ENCODE assay signal across 20 mouse cellular contexts in the genomic region with DNA sequence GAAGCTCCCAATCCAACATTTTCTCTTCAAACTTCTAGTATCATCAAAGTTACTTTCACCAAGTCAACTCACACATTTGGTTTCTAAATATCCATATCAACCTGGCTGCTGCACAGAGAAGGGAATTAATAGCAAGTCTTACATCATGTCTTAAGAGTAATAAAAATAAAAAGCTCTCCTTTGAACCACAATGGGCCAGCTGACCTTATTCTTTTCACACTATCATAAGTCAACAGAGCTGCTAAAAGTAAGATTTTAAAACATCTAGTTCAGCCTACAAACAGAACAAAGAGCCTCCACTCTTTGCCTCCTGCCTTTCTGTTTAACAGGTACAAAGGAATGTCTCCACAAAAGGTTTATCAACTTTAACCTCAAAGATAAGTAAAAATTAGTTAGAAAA. TPM values are rescaled to one million over a fixed set of nuclear protein-coding genes. Genes with fewer than 3 reads are reported as not detected.
DNase-seq lines count a peak whose midpoint lies in the region; ATAC-seq and TF ChIP-seq lines count a peak whose summit lies in the region.
"Had no signal": no experiment of that assay in that cellular context is flagged by ENCODE, and none has a peak within 500 bp of the region (broad histone marks: within the 10 kb centered on the region; RNA-seq: fewer than 3 reads in every experiment).

No protein-coding gene starts in this region.

- H3K9ac ChIP-seq in heart, embryonic 15.5 days: no peak overlapping the region
- H3K9ac ChIP-seq in lung, embryonic 14.5 days: no peak overlapping the region
- no peak overlapping the region for H3K9ac ChIP-seq in stomach, embryonic 15.5 days
- H3K9ac ChIP-seq in forebrain, embryonic 16.5 days (replicated peaks; ENCODE audit: low read depth, low read length): no peak overlapping the region
- H3K9ac ChIP-seq: embryonic facial prominence, embryonic 13.5 days; forebrain, embryonic 12.5 days; forebrain, postnatal 0 days; hindbrain, embryonic 15.5 days had no signal

- no peak overlapping the region for H3ac ChIP-seq in myocyte (ENCODE audit: control insufficient read depth, insufficient read length)

- no peaks in the 10 kb centered on the region for H3K9me3 ChIP-seq in heart, embryonic 15.5 days (replicated peaks)
- no peaks in the 10 kb centered on the region for H3K9me3 ChIP-seq in heart, embryonic 10.5 days
- no peaks in the 10 kb centered on the region for H3K9me3 ChIP-seq in lung, embryonic 14.5 days (ENCODE audit: low read depth, low read length)
- H3K9me3 ChIP-seq in stomach, embryonic 15.5 days: no peaks in the 10 kb centered on the region
- H3K9me3 ChIP-seq in forebrain, embryonic 16.5 days (ENCODE audit: control insufficient read depth, low read length): no peaks in the 10 kb centered on the region
- H3K9me3 ChIP-seq: embryonic facial prominence, embryonic 13.5 days; forebrain, embryonic 12.5 days; hindbrain, embryonic 15.5 days had no signal

- ATAC-seq in heart, embryonic 15.5 days (replicated peaks; ENCODE audit: insufficient number of reproducible peaks, insufficient read depth, low FRiP score, low read depth): no peak
- no peak for ATAC-seq in lung, embryonic 14.5 days (ENCODE audit: insufficient read depth)
- ATAC-seq in stomach, embryonic 15.5 days (ENCODE audit: insufficient read depth, low FRiP score, low read depth): peak; percentile 39; the same call in 1 of the 2 replicates
- no peak for ATAC-seq in forebrain, embryonic 16.5 days
- ATAC-seq: activated CD4-positive, CD25-positive, alpha-beta regulatory T cell, adult 4 months; forebrain, postnatal 0 days; Patski had no signal

- TF ChIP-seq POLR2A in myocyte (IDR thresholded peaks at IDR 0.05; ENCODE audit: insufficient read length, low read depth): no peak

- no peak overlapping the region for H3K4me3 ChIP-seq in heart, embryonic 15.5 days
- no peak overlapping the region for H3K4me3 ChIP-seq in heart, embryonic 10.5 days
- H3K4me3 ChIP-seq in lung, embryonic 14.5 days (ENCODE audit: low read depth, low read length): no peak overlapping the region
- H3K4me3 ChIP-seq in myocyte: no peak overlapping the region
- no peak overlapping the region for H3K4me3 ChIP-seq in stomach, embryonic 15.5 days (replicated peaks)
- no peak overlapping the region for H3K4me3 ChIP-seq in forebrain, embryonic 16.5 days (replicated peaks; ENCODE audit: low read length)
- H3K4me3 ChIP-seq: embryonic facial prominence, embryonic 13.5 days; forebrain, embryonic 12.5 days; hindbrain, embryonic 15.5 days had no signal

- peaks cover 39% of the 10 kb centered on the region for H3K4me1 ChIP-seq in heart, embryonic 15.5 days (replicated peaks)
- peaks cover 37% of the 10 kb centered on the region for H3K4me1 ChIP-seq in heart, embryonic 10.5 days
- peaks cover 36% of the 10 kb centered on the region for H3K4me1 ChIP-seq in lung, embryonic 14.5 days (ENCODE audit: insufficient read depth)
- no peaks in the 10 kb centered on the region for H3K4me1 ChIP-seq in stomach, embryonic 15.5 days
- peaks cover 2% of the 10 kb centered on the region; the same call in 1 of the 2 replicates for H3K4me1 ChIP-seq in forebrain, embryonic 16.5 days (replicated peaks; ENCODE audit: control insufficient read depth, insufficient read depth, low read length)

- no peak for TF ChIP-seq CTCF in lung, embryonic 14.5 days (IDR thresholded peaks at IDR 0.05; ENCODE audit: low read depth)

- DNase-seq in heart, embryonic 10.5 days (ENCODE audit: low spot score): no peak
- peak; percentile 46 for DNase-seq in lung, embryonic 14.5 days
- DNase-seq in lung, postnatal 14 days: no peak
- DNase-seq: adrenal gland, postnatal 14 days; cerebellum, adult 18-20 months; cerebellum, postnatal 36 days; forebrain, postnatal 0 days; gastrocnemius, postnatal 36 days; heart, postnatal 36 days had no signal

- H3K79me2 ChIP-seq in myocyte (ENCODE audit: control insufficient read depth, insufficient read depth): peaks cover 98% of the 10 kb centered on the region

- no peaks in the 10 kb centered on the region for H3K27me3 ChIP-seq in heart, embryonic 15.5 days
- no peaks in the 10 kb centered on the region for H3K27me3 ChIP-seq in heart, embryonic 10.5 days (ENCODE audit: insufficient read depth, poor library complexity, severe bottlenecking)
- H3K27me3 ChIP-seq in lung, embryonic 14.5 days (ENCODE audit: insufficient read depth, low read length): no peaks in the 10 kb centered on the region
- no peaks in the 10 kb centered on the region for H3K27me3 ChIP-seq in myocyte (ENCODE audit: control insufficient read depth, insufficient read depth, insufficient read length)
- no peaks in the 10 kb centered on the region for H3K27me3 ChIP-seq in stomach, embryonic 15.5 days (replicated peaks)
- H3K27me3 ChIP-seq in forebrain, embryonic 16.5 days (replicated peaks; ENCODE audit: control insufficient read depth, insufficient read depth, low read length): no peaks in the 10 kb centered on the region
- H3K27me3 ChIP-seq: CH12.LX; embryonic facial prominence, embryonic 13.5 days; forebrain, embryonic 12.5 days; hindbrain, embryonic 15.5 days; Patski had no signal

- H3K36me3 ChIP-seq in heart, embryonic 15.5 days: no peaks in the 10 kb centered on the region
- H3K36me3 ChIP-seq in heart, embryonic 10.5 days: no peaks in the 10 kb centered on the region
- no peaks in the 10 kb centered on the region for H3K36me3 ChIP-seq in lung, embryonic 14.5 days (ENCODE audit: insufficient read depth)
- H3K36me3 ChIP-seq in myocyte (ENCODE audit: control insufficient read depth, insufficient read depth): no peaks in the 10 kb centered on the region
- H3K36me3 ChIP-seq in stomach, embryonic 15.5 days: no peaks in the 10 kb centered on the region
- no peaks in the 10 kb centered on the region for H3K36me3 ChIP-seq in forebrain, embryonic 16.5 days (ENCODE audit: control insufficient read depth, insufficient read depth)
- H3K36me3 ChIP-seq: embryonic facial prominence, embryonic 13.5 days; forebrain, embryonic 12.5 days; hindbrain, embryonic 15.5 days had no signal

- H3K4me2 ChIP-seq in heart, embryonic 15.5 days: no peak overlapping the region
- H3K4me2 ChIP-seq in lung, embryonic 14.5 days: no peak overlapping the region
- H3K4me2 ChIP-seq in myocyte (ENCODE audit: low read depth): peak overlapping the region; percentile 30
- no peak overlapping the region for H3K4me2 ChIP-seq in stomach, embryonic 15.5 days
- no peak overlapping the region for H3K4me2 ChIP-seq in forebrain, embryonic 16.5 days (ENCODE audit: low read length)
- H3K4me2 ChIP-seq: embryonic facial prominence, embryonic 13.5 days; forebrain, embryonic 12.5 days; heart, embryonic 11.5 days; hindbrain, embryonic 15.5 days had no signal

- H3K27ac ChIP-seq in heart, embryonic 15.5 days: peak overlapping the region; percentile 33
- no peak overlapping the region for H3K27ac ChIP-seq in heart, embryonic 10.5 days
- H3K27ac ChIP-seq in lung, embryonic 14.5 days (ENCODE audit: low read depth): peak overlapping the region; percentile 75; the same call in 1 of the 2 replicates
- no peak overlapping the region for H3K27ac ChIP-seq in stomach, embryonic 15.5 days
- no peak overlapping the region for H3K27ac ChIP-seq in forebrain, embryonic 16.5 days (ENCODE audit: low read length)
- H3K27ac ChIP-seq: embryonic facial prominence, embryonic 13.5 days; forebrain, embryonic 12.5 days; hindbrain, embryonic 15.5 days had no signal

TF ChIP-seq in myocyte, 11 proteins besides CTCF, POLR2A, EP300 and RAD21:
- TF ChIP-seq MYOD1 (IDR thresholded peaks at IDR 0.05; ENCODE audit: control insufficient read depth in 1 of 3, insufficient read length in 2 of 3, low read depth in 2 of 3) (no peak), TCF12 (IDR thresholded peaks at IDR 0.05; ENCODE audit: insufficient read depth, poor library complexity, severe bottlenecking) (no peak), E2F4 (IDR thresholded peaks at IDR 0.05; ENCODE audit: insufficient read depth) (no peak), POLR2AphosphoS2 (IDR thresholded peaks at IDR 0.05; ENCODE audit: insufficient read length, low read depth) (no peak), MAX (IDR thresholded peaks at IDR 0.05; ENCODE audit: low read depth) (no peak), MYOG (IDR thresholded peaks at IDR 0.05; ENCODE audit: control insufficient read depth in 1 of 3, insufficient read depth in 1 of 3, insufficient read length in 2 of 3, low read depth in 2 of 3) (no peak), SRF (IDR thresholded peaks at IDR 0.05; ENCODE audit: control insufficient read depth, insufficient read length, low read depth) (no peak), REST (IDR thresholded peaks at IDR 0.05; ENCODE audit: insufficient read depth, insufficient read length) (no peak), TCF3 (IDR thresholded peaks at IDR 0.05; ENCODE audit: insufficient read length, low read depth) (no peak), CEBPB (IDR thresholded peaks at IDR 0.05; ENCODE audit: insufficient read depth, poor library complexity, severe bottlenecking) (no peak), USF1 (IDR thresholded peaks at IDR 0.05; ENCODE audit: low read depth) (no peak)
TF ChIP-seq in myocyte: peak in this region for 0.

RNA-seq across cellular contexts. Expression of a gene that starts 7.7 kb away (rescaled TPM):
- 6.5 and 6.7 TPM in 2 replicates for polyA plus RNA-seq in heart, embryonic 15.5 days (2015; fragmentation: Nextera tagmentation; extraction: Ambion mirVana)
- polyA plus RNA-seq in heart, embryonic 10.5 days (2016; fragmentation: Nextera tagmentation; extraction: Ambion mirVana): 7.7 and 9.2 TPM in 2 replicates
- 16.8 and 18.0 TPM in 2 replicates for polyA plus RNA-seq in lung, embryonic 14.5 days (2014; fragmentation: Nextera tagmentation; extraction: Ambion mirVana)
- 3.8 TPM for polyA plus RNA-seq in myocyte (2012; fragmentation: generic; extraction: Trizol)
- 12.9 and 13.4 TPM in 2 replicates for polyA plus RNA-seq in stomach, embryonic 15.5 days (2015; fragmentation: Nextera tagmentation; extraction: Ambion mirVana)
- polyA plus RNA-seq in forebrain, embryonic 16.5 days (2015; fragmentation: Nextera tagmentation; extraction: Ambion mirVana): 6.9 and 7.2 TPM in 2 replicates

Comparison
In these comparisons a context has a peak if more than half of its experiments do, and no peak if none do; other contexts are left out.
1. H3K27ac ChIP-seq: peak in heart, embryonic 15.5 days (single experiment) and lung, embryonic 14.5 days (single experiment); none in heart, embryonic 10.5 days (single experiment), stomach, embryonic 15.5 days (single experiment) and forebrain, embryonic 16.5 days (single experiment).